Mouse (Mus musculus) B cell, adult 2 months (primary cell): ENCODE results near the gene Aox4.

Source experiments
- DNase-seq, 2 experiments: peaks; one replicate each; pipeline ENCODE4 v3.0.0; 2022

Gene Aox4

GRCm38 (mm10) chr1:58303009-58303408 lies 92.8 kb downstream of the Aox4 start:
- no peak for DNase-seq

GRCm38 (mm10) chr1:58303726-58304125 lies 93.5 kb downstream of the Aox4 start:
- peak; percentile 38 to 42 for DNase-seq

- DNase-seq: peak in 1 of 2 experiments; percentile 11
Measured at GRCm38 (mm10) chr1:58304296-58304695, 94.1 kb downstream of the Aox4 start.

- DNase-seq: no peak
Measured at GRCm38 (mm10) chr1:58307181-58307580, 97.0 kb downstream of the Aox4 start.

- DNase-seq: no peak
Measured at GRCm38 (mm10) chr1:58308594-58308993, 98.4 kb downstream of the Aox4 start.

- DNase-seq: no peak
Measured at GRCm38 (mm10) chr1:58309853-58310252, 99.7 kb downstream of the Aox4 start.

GRCm38 (mm10) chr1:58311221-58311864 lies 101.1 kb downstream of the Aox4 start:
- DNase-seq: peak in 1 of 2 experiments; percentile 14

- DNase-seq: no peak
Measured at GRCm38 (mm10) chr1:58313173-58313572, 103.0 kb downstream of the Aox4 start.

GRCm38 (mm10) chr1:58315532-58315931 lies 105.3 kb downstream of the Aox4 start:
- DNase-seq: no peak
